7 mouse cellular contexts compared by ENCODE assay signal in the genomic region with DNA sequence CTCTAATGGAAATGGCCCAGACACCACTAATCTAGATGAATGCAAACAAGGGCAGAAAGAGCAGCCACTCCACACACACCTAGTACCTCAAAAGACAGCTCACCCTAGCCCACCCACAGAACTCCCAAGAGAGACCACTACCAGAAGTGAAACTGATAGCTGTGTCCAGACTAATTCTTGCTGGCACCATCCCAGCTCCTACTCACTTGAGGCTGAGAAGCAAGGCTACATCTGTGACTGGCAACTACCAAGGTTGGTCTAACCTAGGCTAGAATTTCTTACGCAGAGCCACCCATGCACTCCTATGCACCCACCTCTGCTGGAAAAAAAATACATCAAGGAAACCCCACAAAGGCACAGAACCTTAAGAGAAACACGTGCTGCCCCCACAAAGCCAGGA. TPM values are rescaled to one million over a fixed set of nuclear protein-coding genes. Genes with fewer than 3 reads are reported as not detected.
A peak's percentile ranks its signal among the peaks of the same experiment; 100 is the strongest.
DNase-seq lines count a peak whose midpoint lies in the region; ATAC-seq lines count a peak whose summit lies in the region.

No protein-coding gene starts in this region.

- 0 out of 2 replicates have a peak overlapping the region, but pooled peaks have one; percentile 24 for H3K9ac ChIP-seq in lung, embryonic 16.5 days (ENCODE audit: low read length)
- peak overlapping the region; percentile 100 for H3K9ac ChIP-seq in forebrain, embryonic 13.5 days
- H3K9ac ChIP-seq in limb, embryonic 12.5 days (replicated peaks), result peak overlapping the region; percentile 100; the same call in 1 of the 2 replicates
- H3K9ac ChIP-seq in stomach, embryonic 15.5 days, result no peak overlapping the region

- H3K27me3 ChIP-seq in lung, embryonic 16.5 days (ENCODE audit: control insufficient read depth, insufficient read depth, low read depth, low read length), result no peaks in the 10 kb centered on the region
- no peaks in the 10 kb centered on the region for H3K27me3 ChIP-seq in forebrain, embryonic 13.5 days
- H3K27me3 ChIP-seq in limb, embryonic 12.5 days, result no peaks in the 10 kb centered on the region
- no peaks in the 10 kb centered on the region for H3K27me3 ChIP-seq in stomach, embryonic 15.5 days (replicated peaks)

- peaks cover 29% of the 10 kb centered on the region for H3K36me3 ChIP-seq in lung, embryonic 16.5 days (ENCODE audit: control insufficient read depth, insufficient read depth, low read length)
- peaks cover 39% of the 10 kb centered on the region for H3K36me3 ChIP-seq in forebrain, embryonic 13.5 days (ENCODE audit: poor library complexity, severe bottlenecking)
- peaks cover 47% of the 10 kb centered on the region for H3K36me3 ChIP-seq in limb, embryonic 12.5 days
- H3K36me3 ChIP-seq in stomach, embryonic 15.5 days, result peaks cover 32% of the 10 kb centered on the region

- peak overlapping the region; percentile 92; the same call in 1 of the 2 replicates for H3K4me2 ChIP-seq in lung, embryonic 16.5 days (ENCODE audit: low read depth, low read length)
- peak overlapping the region; percentile 79 for H3K4me2 ChIP-seq in forebrain, embryonic 13.5 days
- peak overlapping the region; percentile 94 for H3K4me2 ChIP-seq in limb, embryonic 12.5 days
- H3K4me2 ChIP-seq in stomach, embryonic 15.5 days, result peak overlapping the region; percentile 95; the same call in 1 of the 2 replicates

- no peak for ATAC-seq in lung, embryonic 16.5 days (ENCODE audit: low read depth)
- no peak for ATAC-seq in forebrain, embryonic 13.5 days
- ATAC-seq in limb, embryonic 12.5 days (ENCODE audit: insufficient number of reproducible peaks, insufficient read depth, low FRiP score, low TSS enrichment, low read depth), result no peak
- no peak for ATAC-seq in stomach, embryonic 15.5 days (ENCODE audit: insufficient read depth, low FRiP score, low read depth)
- ATAC-seq in cerebellum, adult (ENCODE audit: insufficient number of reproducible peaks, low FRiP score, low TSS enrichment), result no peak

- no peak for DNase-seq in lung, postnatal 36 days
- no peak for DNase-seq in right cerebral cortex, postnatal 36 days (ENCODE audit: low spot score in 2 of 2)

- 74% methylated on average over 2 of the region's 2 CpGs for WGBS in lung, embryonic 16.5 days
- 71% methylated on average over 2 of the region's 2 CpGs for WGBS in forebrain, embryonic 13.5 days
- WGBS in limb, embryonic 12.5 days, result 80% methylated on average over 2 of the region's 2 CpGs
- WGBS in stomach, embryonic 15.5 days, result 81% methylated on average over 2 of the region's 2 CpGs

- H3K27ac ChIP-seq in lung, embryonic 16.5 days (ENCODE audit: low read length), result no peak overlapping the region
- H3K27ac ChIP-seq in forebrain, embryonic 13.5 days, result peak overlapping the region; percentile 99
- peak overlapping the region; percentile 99; the same call in 1 of the 2 replicates for H3K27ac ChIP-seq in limb, embryonic 12.5 days
- no peak overlapping the region for H3K27ac ChIP-seq in stomach, embryonic 15.5 days

- no peak overlapping the region for H3K4me3 ChIP-seq in lung, embryonic 16.5 days (ENCODE audit: low read length)
- H3K4me3 ChIP-seq in forebrain, embryonic 13.5 days, result peak overlapping the region; percentile 94
- H3K4me3 ChIP-seq in limb, embryonic 12.5 days (replicated peaks), result 0 out of 2 replicates have a peak overlapping the region, but pooled peaks have one; percentile 98
- no peak overlapping the region for H3K4me3 ChIP-seq in stomach, embryonic 15.5 days (replicated peaks)

- H3K9me3 ChIP-seq in lung, embryonic 16.5 days (ENCODE audit: control insufficient read depth, low read length), result no peaks in the 10 kb centered on the region
- H3K9me3 ChIP-seq in forebrain, embryonic 13.5 days (replicated peaks), result no peaks in the 10 kb centered on the region
- H3K9me3 ChIP-seq in limb, embryonic 12.5 days, result no peaks in the 10 kb centered on the region
- H3K9me3 ChIP-seq in stomach, embryonic 15.5 days, result no peaks in the 10 kb centered on the region

- peaks cover 19% of the 10 kb centered on the region for H3K4me1 ChIP-seq in lung, embryonic 16.5 days (replicated peaks; ENCODE audit: control insufficient read depth, insufficient read depth, low read length)
- H3K4me1 ChIP-seq in forebrain, embryonic 13.5 days, result peaks cover 37% of the 10 kb centered on the region
- peaks cover 21% of the 10 kb centered on the region for H3K4me1 ChIP-seq in limb, embryonic 12.5 days (replicated peaks)
- peaks cover 23% of the 10 kb centered on the region for H3K4me1 ChIP-seq in stomach, embryonic 15.5 days

RNA-seq across cellular contexts. Expression of a gene that starts 12.5 kb away (rescaled TPM):
- 23.9 and 26.1 TPM in 2 replicates for polyA plus RNA-seq in lung, embryonic 16.5 days (2015; fragmentation: Nextera tagmentation; extraction: Ambion mirVana)
- 77.4 and 78.9 TPM in 2 replicates for polyA plus RNA-seq in forebrain, embryonic 13.5 days (2015; fragmentation: Nextera tagmentation; extraction: Ambion mirVana)
- polyA plus RNA-seq in limb, embryonic 12.5 days (2016; fragmentation: Nextera tagmentation; extraction: Ambion mirVana), result 68.4 and 218 TPM in 2 replicates
- polyA plus RNA-seq in stomach, embryonic 15.5 days (2015; fragmentation: Nextera tagmentation; extraction: Ambion mirVana), result 130 and 165 TPM in 2 replicates

RNA-seq across cellular contexts. Expression of a gene that starts 22.5 kb away (rescaled TPM):
- 18.1 and 19.7 TPM in 2 replicates for polyA plus RNA-seq in lung, embryonic 16.5 days (2015; fragmentation: Nextera tagmentation; extraction: Ambion mirVana)
- 19.5 and 20.8 TPM in 2 replicates for polyA plus RNA-seq in forebrain, embryonic 13.5 days (2015; fragmentation: Nextera tagmentation; extraction: Ambion mirVana)
- 15.8 and 17.2 TPM in 2 replicates for polyA plus RNA-seq in limb, embryonic 12.5 days (2016; fragmentation: Nextera tagmentation; extraction: Ambion mirVana)
- 16.2 and 16.4 TPM in 2 replicates for polyA plus RNA-seq in stomach, embryonic 15.5 days (2015; fragmentation: Nextera tagmentation; extraction: Ambion mirVana)

RNA-seq across cellular contexts. Expression of a gene that starts 22.6 kb away (rescaled TPM):
- polyA plus RNA-seq in lung, embryonic 16.5 days (2015; fragmentation: Nextera tagmentation; extraction: Ambion mirVana), result 13.3 and 15.1 TPM in 2 replicates
- polyA plus RNA-seq in forebrain, embryonic 13.5 days (2015; fragmentation: Nextera tagmentation; extraction: Ambion mirVana), result 20.3 and 22.7 TPM in 2 replicates
- 18.8 and 19.7 TPM in 2 replicates for polyA plus RNA-seq in limb, embryonic 12.5 days (2016; fragmentation: Nextera tagmentation; extraction: Ambion mirVana)
- 10.4 and 10.8 TPM in 2 replicates for polyA plus RNA-seq in stomach, embryonic 15.5 days (2015; fragmentation: Nextera tagmentation; extraction: Ambion mirVana)

Comparison
In these comparisons a context has a peak if more than half of its experiments do, and no peak if none do; other contexts are left out.
1. H3K27ac ChIP-seq: peak in forebrain, embryonic 13.5 days (single experiment) and limb, embryonic 12.5 days (single experiment); none in lung, embryonic 16.5 days (single experiment) and stomach, embryonic 15.5 days (single experiment).
2. H3K4me3 ChIP-seq: peak in forebrain, embryonic 13.5 days (single experiment) and limb, embryonic 12.5 days (single experiment); none in lung, embryonic 16.5 days (single experiment) and stomach, embryonic 15.5 days (single experiment).
3. Peak in every context shown above with its lines, with median percentiles within 50 percentile points of each other: H3K4me2 ChIP-seq.